Mouse (Mus musculus) forebrain, embryonic 13.5 days (tissue): ENCODE data around the gene Trpv5. TPM values are rescaled to one million over a fixed set of nuclear protein-coding genes. Genes with fewer than 3 reads are reported as not detected.

Experiments used
- ATAC-seq: fragments of 200-750 bp; cut with Nextera tagmentation; 2 replicates; pipeline ENCODE4 v1.8.0; 2017
- H3K27ac ChIP-seq: fragments of 300-500 bp; sonication (generic); 2 replicates; pipeline ENCODE4 v1.5.1; 2015; ENCODE audit warnings: inconsistent platforms, mild to moderate bottlenecking, moderate library complexity
- H3K27me3 ChIP-seq: fragments of 300-500 bp; sonication (generic); 2 replicates; pipeline ENCODE4 v1.6.1; 2015; ENCODE audit warnings: mild to moderate bottlenecking, inconsistent platforms
- H3K36me3 ChIP-seq: fragments of 300-500 bp; sonication (generic); 2 replicates; pipeline ENCODE4 v1.6.1; 2015; ENCODE audit warnings: mild to moderate bottlenecking, inconsistent platforms; ENCODE audit not compliant: poor library complexity, severe bottlenecking
- H3K4me1 ChIP-seq: fragments of 300-500 bp; sonication (generic); 2 replicates; pipeline ENCODE4 v1.6.1; 2015; ENCODE audit warnings: inconsistent platforms
- H3K4me2 ChIP-seq: fragments of 300-500 bp; sonication (generic); 2 replicates; pipeline ENCODE4 v1.6.1; 2015; ENCODE audit warnings: inconsistent platforms, mild to moderate bottlenecking, moderate library complexity
- H3K4me3 ChIP-seq: fragments of 300-500 bp; sonication (generic); 2 replicates; pipeline ENCODE4 v1.5.1; 2015; ENCODE audit warnings: mild to moderate bottlenecking, inconsistent platforms
- H3K9ac ChIP-seq: fragments of 300-500 bp; sonication (generic); 2 replicates; pipeline ENCODE4 v1.6.1; 2015; ENCODE audit warnings: mild to moderate bottlenecking, inconsistent platforms
- H3K9me3 ChIP-seq: fragments of 300-500 bp; sonication (generic); replicated peaks from 2 replicates; pipeline ENCODE4 v1.6.1; 2016; ENCODE audit warnings: inconsistent platforms
- WGBS: fragments of 180-500 bp; shearing (Covaris S2); methylation state at CpG from one replicate; pipeline ENCODE4 v1.1.7; 2015; 5-methylcytosine and 5-hydroxymethylcytosine counted together
- polyA plus RNA-seq: library from polyadenylated mRNA; unstranded; fragments of >200 nt; fragmentation: Nextera tagmentation; extraction: Ambion mirVana; gene quantifications from 2 replicates; pipeline ENCODE4 v1.2.1, GENCODE M21; 2015

Gene Trpv5
- polyA plus RNA-seq, 1 experiment from 2014 or later: not detected

DNA sequence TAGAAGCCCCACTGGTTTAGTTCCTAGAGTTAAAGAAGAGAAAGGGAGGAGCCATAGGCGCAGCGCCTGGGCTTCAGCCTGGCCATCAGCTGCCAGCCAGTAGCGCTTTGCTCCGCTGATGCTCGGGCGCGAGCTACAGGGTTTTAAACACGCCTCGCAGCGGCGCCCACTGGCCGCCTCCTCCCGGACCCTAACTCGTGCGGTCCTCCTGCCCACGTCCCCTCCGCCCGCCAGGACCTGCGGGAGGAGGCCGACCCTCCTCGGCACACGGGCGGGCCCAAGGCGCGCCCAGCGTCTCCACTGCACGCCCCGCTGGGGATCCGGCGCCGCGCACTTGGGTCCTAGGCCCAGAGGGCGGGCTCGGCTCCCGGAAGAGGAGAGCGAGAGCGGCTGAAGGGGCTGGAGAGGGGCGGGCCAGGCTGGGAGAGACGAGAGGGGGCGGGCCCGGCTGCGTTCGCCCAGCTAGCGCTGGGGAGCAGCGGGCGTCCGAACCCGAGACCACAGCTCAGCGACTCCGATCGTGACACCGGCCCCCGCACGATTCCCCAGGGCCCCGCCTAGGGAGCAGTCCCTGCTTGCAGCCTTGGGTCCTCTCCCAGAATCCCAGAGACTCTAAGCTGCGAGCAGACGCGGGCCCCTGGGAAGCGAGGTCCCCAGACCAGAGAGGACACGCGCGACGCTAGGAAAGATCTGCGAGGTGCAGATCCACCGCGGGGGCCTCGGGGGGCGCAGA, 75.3 kb downstream of the Trpv5 start, which contains the start of gene Ephb6:
Gene Ephb6 (plus strand): TSS at position 422 of the 733 bp plus-strand sequence.
- Histone ChIP-seq H3K4me1 (peaks cover 18% of the 10 kb centered on the region), H3K4me2 (peak within 1 kb of the TSS; percentile 80), H3K27ac (peak within 1 kb of the TSS; percentile 91), H3K36me3 (no peaks in the 10 kb centered on the region), H3K27me3 (no peaks in the 10 kb centered on the region), H3K9me3 (no peaks in the 10 kb centered on the region), H3K9ac (peak within 1 kb of the TSS; percentile 82), H3K4me3 (peak within 1 kb of the TSS; percentile 71)
- ATAC-seq: peak; percentile 94
- under 1% methylated on average over 50 of the region's 68 CpGs for WGBS

DNA sequence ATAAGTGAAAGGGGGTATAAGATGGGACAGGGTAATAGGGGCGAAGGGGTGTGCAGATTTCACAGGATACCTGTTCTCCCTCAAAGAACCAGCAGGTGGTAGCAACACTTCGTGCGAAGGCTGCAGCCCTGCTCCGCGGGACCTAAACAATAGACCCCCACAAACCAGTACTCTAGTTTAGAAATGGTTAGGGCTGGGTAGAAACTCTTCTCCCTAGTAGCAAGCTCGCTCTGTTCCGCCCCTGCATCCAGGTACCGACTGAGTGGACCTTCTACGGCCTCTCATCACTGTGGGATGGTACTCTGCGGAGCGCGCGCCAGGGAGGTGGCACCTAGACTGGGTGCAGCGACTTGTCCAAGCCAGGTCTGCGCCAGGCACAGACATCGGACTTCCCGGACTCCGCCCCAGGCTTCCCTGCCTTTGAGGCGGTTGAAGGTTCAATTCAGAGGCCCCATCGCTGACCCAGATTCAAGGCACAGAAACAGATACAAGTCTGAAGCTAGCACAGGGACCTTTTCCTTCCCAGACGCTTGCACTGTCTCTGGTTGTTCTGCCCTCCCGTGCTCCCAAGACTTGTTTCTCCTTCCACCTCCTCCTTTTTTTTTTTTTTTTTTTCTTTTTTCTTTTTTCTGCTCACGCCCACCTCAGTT, 76.0 kb downstream of the Trpv5 start:
- Histone ChIP-seq H3K4me2 (peak overlapping the region; percentile 80), H3K27ac (peak overlapping the region; percentile 91), H3K27me3 (no peaks in the 10 kb centered on the region), H3K36me3 (no peaks in the 10 kb centered on the region), H3K4me3 (peak overlapping the region; percentile 71), H3K9ac (peak overlapping the region; percentile 82), H3K9me3 (no peaks in the 10 kb centered on the region), H3K4me1 (peaks cover 18% of the 10 kb centered on the region)
- WGBS: 0% methylated on average over 23 of the region's 23 CpGs
- ATAC-seq: peak; percentile 68

Other genes starting within 250 kb of the Trpv5 start
- gene Gm10334, start 234.6 kb downstream of the Trpv5 start, polyA plus RNA-seq: not detected in 2 replicates
- gene Prss1, start 221.8 kb downstream of the Trpv5 start, polyA plus RNA-seq: 0.34 TPM in 1 of 2 replicates, not detected in the other
- not detected in 2 replicates for gene Prss2, start 159.0 kb downstream of the Trpv5 start, polyA plus RNA-seq
- gene Ephb6, start 75.3 kb downstream of the Trpv5 start, polyA plus RNA-seq: 19.2 TPM in 2 replicates
- gene Trpv6, start 44.4 kb downstream of the Trpv5 start, polyA plus RNA-seq: 0.25 and 0.46 TPM in 2 replicates
- gene Llcfc1, start 3.7 kb upstream of the Trpv5 start, polyA plus RNA-seq: not detected in 2 replicates
- 0.81 and 2.9 TPM in 2 replicates for gene Kel, start 23.6 kb upstream of the Trpv5 start, polyA plus RNA-seq
- gene Olfr459, start 94.4 kb upstream of the Trpv5 start, polyA plus RNA-seq: not detected in 2 replicates
- not detected in 2 replicates for gene Pip, start 166.8 kb upstream of the Trpv5 start, polyA plus RNA-seq
- gene Sval2, start 172.2 kb upstream of the Trpv5 start, polyA plus RNA-seq: not detected in 2 replicates